Mouse (Mus musculus) limb, embryonic 15.5 days (tissue): ENCODE measurements around the gene Glis3. TPM values are rescaled to one million over a fixed set of nuclear protein-coding genes. Genes with fewer than 3 reads are reported as not detected.

ENCODE experiments used
- ATAC-seq: fragments of 200-750 bp; cut with Nextera tagmentation; 2 replicates; pipeline ENCODE4 v1.8.0; 2017; ENCODE audit warnings: low read depth, moderate TSS enrichment; ENCODE audit not compliant: insufficient number of reproducible peaks, low FRiP score, low TSS enrichment
- H3K27ac ChIP-seq: fragments of 300-500 bp; sonication (generic); 2 replicates; pipeline ENCODE4 v1.5.1; 2015; ENCODE audit warnings: moderate library complexity, mild to moderate bottlenecking, inconsistent platforms
- H3K27me3 ChIP-seq: fragments of 300-500 bp; sonication (generic); 2 replicates; pipeline ENCODE4 v1.6.1; 2015; ENCODE audit warnings: inconsistent platforms
- H3K36me3 ChIP-seq: fragments of 300-500 bp; sonication (generic); 2 replicates; pipeline ENCODE4 v1.6.1; 2015; ENCODE audit warnings: inconsistent platforms
- H3K4me1 ChIP-seq: fragments of 300-500 bp; sonication (generic); 2 replicates; pipeline ENCODE4 v1.6.1; 2015; ENCODE audit warnings: inconsistent platforms
- H3K4me2 ChIP-seq: fragments of 300-500 bp; sonication (generic); 2 replicates; pipeline ENCODE4 v1.6.1; 2015; ENCODE audit warnings: mild to moderate bottlenecking, inconsistent platforms
- H3K4me3 ChIP-seq: fragments of 300-500 bp; sonication (generic); 2 replicates; pipeline ENCODE4 v1.5.1; 2015; ENCODE audit warnings: mild to moderate bottlenecking, inconsistent platforms
- H3K9ac ChIP-seq: fragments of 300-500 bp; sonication (generic); 2 replicates; pipeline ENCODE4 v1.6.1; 2015; ENCODE audit warnings: inconsistent platforms
- H3K9me3 ChIP-seq: fragments of 300-500 bp; sonication (generic); 2 replicates; pipeline ENCODE4 v1.6.1; 2016; ENCODE audit warnings: inconsistent platforms
- WGBS: fragments of 180-500 bp; shearing (Covaris S2); methylation state at CpG from one replicate; pipeline ENCODE4 v1.1.7; 2015; 5-methylcytosine and 5-hydroxymethylcytosine counted together
- polyA plus RNA-seq: library from polyadenylated mRNA; unstranded; fragments of >200 nt; fragmentation: Nextera tagmentation; extraction: Ambion mirVana; gene quantifications from 2 replicates; pipeline ENCODE4 v1.2.1, GENCODE M21; 2015

Gene Glis3
- polyA plus RNA-seq, 1 experiment from 2014 or later = 3.0 TPM

- H3K4me3 ChIP-seq = no peak overlapping the region
- no peak for ATAC-seq
- no peaks in the 10 kb centered on the region for H3K9me3 ChIP-seq
- H3K36me3 ChIP-seq = no peaks in the 10 kb centered on the region
- H3K27me3 ChIP-seq = no peaks in the 10 kb centered on the region
- no peak overlapping the region for H3K9ac ChIP-seq
- H3K4me2 ChIP-seq = no peak overlapping the region
- peaks cover 7% of the 10 kb centered on the region; the same call in 1 of the 2 replicates for H3K4me1 ChIP-seq
- 34% methylated on average over 2 of the region's 2 CpGs for whole genome bisulfite sequencing
- H3K27ac ChIP-seq = no peak overlapping the region
These were observed 392.4 kb downstream of the Glis3 start for GRCm38 (mm10) chr19:28287431-28287830.

GRCm38 (mm10) chr19:28284098-28284569 lies 395.7 kb downstream of the Glis3 start:
- H3K27ac ChIP-seq = no peak overlapping the region
- no peaks in the 10 kb centered on the region for H3K9me3 ChIP-seq
- H3K4me3 ChIP-seq = no peak overlapping the region
- peaks cover 7% of the 10 kb centered on the region; the same call in 1 of the 2 replicates for H3K4me1 ChIP-seq
- H3K9ac ChIP-seq = no peak overlapping the region
- H3K4me2 ChIP-seq = no peak overlapping the region
- H3K27me3 ChIP-seq = no peaks in the 10 kb centered on the region
- 48% methylated on average over 7 of the region's 7 CpGs for WGBS
- ATAC-seq = no peak
- no peaks in the 10 kb centered on the region for H3K36me3 ChIP-seq

GRCm38 (mm10) chr19:28283241-28284097 lies 396.4 kb downstream of the Glis3 start:
- no peak for ATAC-seq
- Histone ChIP-seq H3K4me3 (no peak overlapping the region), H3K4me2 (no peak overlapping the region), H3K27ac (no peak overlapping the region), H3K9ac (no peak overlapping the region), H3K36me3 (no peaks in the 10 kb centered on the region), H3K9me3 (no peaks in the 10 kb centered on the region), H3K4me1 (peaks cover 7% of the 10 kb centered on the region; the same call in 1 of the 2 replicates), H3K27me3 (no peaks in the 10 kb centered on the region)
- WGBS = 63% methylated on average over 7 of the region's 7 CpGs

GRCm38 (mm10) chr19:28281405-28281804 lies 398.5 kb downstream of the Glis3 start:
- Histone ChIP-seq H3K4me2 (no peak overlapping the region), H3K27me3 (no peaks in the 10 kb centered on the region), H3K36me3 (no peaks in the 10 kb centered on the region), H3K4me1 (peaks cover 7% of the 10 kb centered on the region; the same call in 1 of the 2 replicates), H3K9ac (no peak overlapping the region), H3K27ac (no peak overlapping the region), H3K4me3 (no peak overlapping the region), H3K9me3 (no peaks in the 10 kb centered on the region)
- no peak for ATAC-seq
- 60% methylated on average over 4 of the region's 4 CpGs for WGBS

GRCm38 (mm10) chr19:28277104-28277503 lies 402.8 kb downstream of the Glis3 start:
- 91% methylated on average over 2 of the region's 2 CpGs for WGBS
- no peak for ATAC-seq
- Histone ChIP-seq H3K9me3 (no peaks in the 10 kb centered on the region), H3K36me3 (no peaks in the 10 kb centered on the region), H3K27ac (no peak overlapping the region), H3K4me2 (no peak overlapping the region), H3K4me1 (no peaks in the 10 kb centered on the region), H3K4me3 (no peak overlapping the region), H3K27me3 (no peaks in the 10 kb centered on the region), H3K9ac (no peak overlapping the region)

GRCm38 (mm10) chr19:28274501-28274900 lies 405.4 kb downstream of the Glis3 start:
- no peak for ATAC-seq
- Histone ChIP-seq H3K9me3 (no peaks in the 10 kb centered on the region), H3K4me1 (no peaks in the 10 kb centered on the region), H3K36me3 (no peaks in the 10 kb centered on the region), H3K4me3 (no peak overlapping the region), H3K27ac (no peak overlapping the region), H3K9ac (no peak overlapping the region), H3K27me3 (no peaks in the 10 kb centered on the region), H3K4me2 (no peak overlapping the region)
- WGBS = 56% methylated on average over 2 of the region's 2 CpGs

GRCm38 (mm10) chr19:28273946-28274345 lies 405.9 kb downstream of the Glis3 start:
- WGBS = 87% methylated on average over 4 of the region's 4 CpGs
- H3K4me1 ChIP-seq = no peaks in the 10 kb centered on the region
- no peak overlapping the region for H3K4me3 ChIP-seq
- H3K9me3 ChIP-seq = no peaks in the 10 kb centered on the region
- H3K4me2 ChIP-seq = no peak overlapping the region
- H3K36me3 ChIP-seq = no peaks in the 10 kb centered on the region
- no peak overlapping the region for H3K27ac ChIP-seq
- H3K9ac ChIP-seq = no peak overlapping the region
- H3K27me3 ChIP-seq = no peaks in the 10 kb centered on the region
- no peak for ATAC-seq

GRCm38 (mm10) chr19:28266850-28267249 lies 413.0 kb downstream of the Glis3 start:
- no peak for ATAC-seq
- 64% methylated on average over 8 of the region's 8 CpGs for WGBS
- Histone ChIP-seq H3K4me3 (no peak overlapping the region), H3K4me2 (no peak overlapping the region), H3K27ac (no peak overlapping the region), H3K9ac (no peak overlapping the region), H3K36me3 (no peaks in the 10 kb centered on the region), H3K27me3 (no peaks in the 10 kb centered on the region), H3K4me1 (no peaks in the 10 kb centered on the region), H3K9me3 (no peaks in the 10 kb centered on the region)

- Histone ChIP-seq H3K27ac (no peak overlapping the region), H3K36me3 (no peaks in the 10 kb centered on the region), H3K4me2 (no peak overlapping the region), H3K4me1 (no peaks in the 10 kb centered on the region), H3K27me3 (no peaks in the 10 kb centered on the region), H3K9ac (no peak overlapping the region), H3K9me3 (no peaks in the 10 kb centered on the region), H3K4me3 (no peak overlapping the region)
- no peak for ATAC-seq
- 93% methylated on average over 2 of the region's 2 CpGs for WGBS
These were observed 414.1 kb downstream of the Glis3 start for GRCm38 (mm10) chr19:28265776-28266175.

GRCm38 (mm10) chr19:28258907-28259675 lies 420.8 kb downstream of the Glis3 start:
- Histone ChIP-seq H3K27me3 (no peaks in the 10 kb centered on the region), H3K36me3 (no peaks in the 10 kb centered on the region), H3K4me3 (no peak overlapping the region), H3K4me2 (peak overlapping the region; percentile 24; the same call in 1 of the 2 replicates), H3K27ac (no peak overlapping the region), H3K9me3 (no peaks in the 10 kb centered on the region), H3K9ac (no peak overlapping the region), H3K4me1 (peaks cover 8% of the 10 kb centered on the region)
- no peak for ATAC-seq
- 42% methylated on average over 18 of the region's 18 CpGs for WGBS

- Histone ChIP-seq H3K27ac (no peak overlapping the region), H3K9ac (no peak overlapping the region), H3K4me3 (no peak overlapping the region), H3K36me3 (no peaks in the 10 kb centered on the region), H3K27me3 (no peaks in the 10 kb centered on the region), H3K9me3 (no peaks in the 10 kb centered on the region), H3K4me2 (no peak overlapping the region), H3K4me1 (peaks cover 8% of the 10 kb centered on the region)
- WGBS = 37% methylated on average over 3 of the region's 3 CpGs
- ATAC-seq = no peak
These were observed 421.4 kb downstream of the Glis3 start for GRCm38 (mm10) chr19:28258480-28258879.

- H3K27ac ChIP-seq = no peak overlapping the region
- no peak overlapping the region for H3K9ac ChIP-seq
- WGBS = 82% methylated on average over 7 of the region's 7 CpGs
- no peaks in the 10 kb centered on the region for H3K36me3 ChIP-seq
- H3K9me3 ChIP-seq = no peaks in the 10 kb centered on the region
- H3K4me3 ChIP-seq = no peak overlapping the region
- no peak for ATAC-seq
- H3K4me1 ChIP-seq = no peaks in the 10 kb centered on the region
- no peaks in the 10 kb centered on the region for H3K27me3 ChIP-seq
- no peak overlapping the region for H3K4me2 ChIP-seq
These were observed 432.5 kb downstream of the Glis3 start for GRCm38 (mm10) chr19:28247345-28247744.
